Mouse (Mus musculus) bone marrow macrophage, adult 2 months (primary cell): Measurements from ENCODE around the gene Ankrd13a.

Experiments
- CTCF ChIP-seq: IDR thresholded peaks from 2 replicates; pipeline ENCODE4 v1.5.1; 2012; ENCODE audit warnings: low read depth, mild to moderate bottlenecking, low read length, moderate library complexity
- POLR2A ChIP-seq: IDR thresholded peaks from 2 replicates; pipeline ENCODE4 v1.6.1; 2012; ENCODE audit warnings: mild to moderate bottlenecking, low read depth, low read length, borderline replicate concordance

DNA sequence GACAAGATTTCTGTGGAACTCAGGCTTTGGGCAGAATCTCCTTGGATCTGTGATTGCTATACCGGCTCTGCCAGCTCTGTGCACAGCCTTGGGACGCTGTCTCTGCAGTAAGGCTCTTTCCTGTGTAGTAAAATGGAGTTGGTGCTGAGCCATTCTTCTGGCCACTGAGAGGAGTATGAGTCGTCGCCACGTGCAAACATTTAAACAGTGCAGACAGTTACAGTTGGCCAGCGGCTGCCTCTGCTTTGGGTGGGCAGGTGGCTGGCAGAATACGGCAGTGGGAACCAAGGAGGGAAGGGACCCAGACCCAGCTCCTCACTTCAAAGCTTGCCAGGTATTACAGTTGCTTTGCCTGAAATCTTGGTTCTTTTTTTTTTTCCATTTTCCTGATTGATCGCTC lies 22.8 kb downstream of the Ankrd13a start:
- TF ChIP-seq POLR2A: no peak
- TF ChIP-seq CTCF: no peak
